Mouse (Mus musculus): ENCODE data around the gene Afdn.
"Not testable (repeated sequence)": the region's sequence is repeated elsewhere in the genome, so short reads cannot be mapped to it uniquely, and the experiment has no call there.

The Afdn gene

DNA sequence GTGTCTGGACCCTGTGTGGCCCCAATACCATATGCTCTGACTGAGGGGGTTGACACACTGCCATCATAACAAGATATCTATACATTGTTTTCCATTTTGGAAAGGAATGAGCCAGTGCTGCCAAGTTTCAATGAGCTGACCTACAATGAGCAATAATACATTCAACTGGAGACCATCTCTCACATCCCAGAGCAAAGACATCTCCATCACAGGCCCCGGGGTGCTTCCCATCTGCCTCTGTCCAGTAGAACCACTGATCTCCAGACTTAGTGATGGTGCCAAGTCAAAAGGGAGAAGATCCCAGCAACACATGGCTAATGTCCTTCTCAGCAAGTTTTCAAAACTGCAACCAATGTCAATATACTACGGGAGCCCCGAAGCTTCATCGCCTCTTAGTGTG lies 177.4 kb downstream of the Afdn start:
- in situ Hi-C loops (cut with MboI; ENCODE audit: unreplicated experiment in 2 of 2) = no loop called here

DNA sequence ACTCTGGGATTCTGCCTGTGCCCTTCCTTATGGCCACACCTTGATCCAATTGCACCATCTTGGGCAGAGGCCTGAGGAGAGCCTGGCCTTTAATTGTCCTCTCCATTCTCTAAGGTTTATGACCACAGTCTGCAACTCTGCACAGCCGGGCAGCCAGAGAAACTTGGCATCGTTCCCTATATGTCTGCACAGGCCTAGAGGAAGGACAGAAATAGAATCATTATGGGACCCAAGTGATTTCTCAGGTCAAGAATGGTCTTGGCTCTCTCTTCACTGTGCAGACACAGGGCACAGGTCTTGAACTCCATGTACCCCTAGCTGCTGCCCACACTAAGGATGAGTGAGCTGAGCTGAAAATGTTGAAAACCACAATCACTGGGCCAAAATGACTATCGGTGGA lies 178.3 kb downstream of the Afdn start:
- in situ Hi-C loops (cut with MboI; ENCODE audit: unreplicated experiment in 2 of 2) = no loop called here

DNA sequence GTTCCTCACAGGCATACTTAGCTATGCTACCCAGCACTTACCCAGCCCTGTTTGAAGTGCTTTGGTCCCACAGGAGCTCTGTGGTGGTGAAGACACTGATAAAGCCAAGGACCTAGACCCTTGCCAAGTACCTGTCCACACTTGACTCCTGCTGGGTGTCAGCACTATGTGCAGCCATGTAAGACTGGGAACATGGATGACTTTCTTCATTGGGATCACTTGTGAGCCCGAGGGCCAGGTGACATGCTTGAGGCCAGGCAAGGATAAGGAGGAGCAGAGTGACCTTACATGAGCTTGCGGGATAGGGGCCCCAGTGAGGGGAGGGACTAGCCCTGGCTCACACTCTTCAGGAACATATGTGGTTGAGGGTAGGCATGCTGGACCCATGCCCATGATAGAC lies 178.9 kb downstream of the Afdn start:
- in situ Hi-C loops (cut with MboI; ENCODE audit: unreplicated experiment in 2 of 2) = not testable (repeated sequence)

DNA sequence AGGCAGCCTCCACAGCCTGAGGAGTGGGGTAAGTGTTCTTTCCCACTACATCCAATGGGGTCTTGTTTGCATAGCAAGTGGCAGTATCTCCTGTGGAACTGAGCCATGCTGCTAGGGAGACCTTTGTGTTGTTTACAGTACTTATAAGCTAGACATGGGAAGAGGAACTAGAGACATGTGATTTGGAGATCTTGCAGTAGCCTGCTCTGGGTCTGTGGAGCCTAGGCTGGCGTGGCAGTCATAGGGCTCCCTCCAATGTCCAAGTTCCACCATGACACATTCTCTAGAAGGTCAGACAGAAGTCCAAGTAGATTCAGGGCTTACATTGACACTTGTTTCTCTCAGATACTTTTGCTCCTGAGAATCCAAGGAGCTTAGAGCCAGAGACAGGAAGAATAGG lies 180.1 kb downstream of the Afdn start:
- in situ Hi-C loops (cut with MboI; ENCODE audit: unreplicated experiment in 2 of 2) = no loop called here

DNA sequence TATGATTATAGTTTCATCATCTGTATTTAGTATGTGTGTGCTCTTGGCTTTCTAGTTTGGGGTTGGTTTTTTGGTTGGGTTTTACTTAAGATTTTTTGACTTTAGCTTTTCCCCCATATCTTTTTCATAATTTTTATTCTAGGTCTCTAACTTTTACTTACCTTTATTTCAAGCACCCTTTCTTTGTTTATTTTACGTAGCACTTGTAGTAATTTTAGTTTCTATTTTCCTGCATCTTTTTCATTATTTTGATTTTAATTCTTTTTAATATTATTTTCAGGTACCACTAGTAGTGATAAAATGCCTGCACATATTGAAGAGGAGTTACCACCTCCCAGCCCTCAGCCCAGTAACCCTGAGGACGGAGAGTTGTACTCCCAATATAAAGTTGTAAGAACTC lies 187.7 kb downstream of the Afdn start, which contains the start of gene Gm7168:
Gene Gm7168, plus strand, starts transcription at position 301 of the 400 bp plus-strand sequence.
- in situ Hi-C loops (cut with MboI; ENCODE audit: unreplicated experiment in 2 of 2) = not testable (repeated sequence)

DNA sequence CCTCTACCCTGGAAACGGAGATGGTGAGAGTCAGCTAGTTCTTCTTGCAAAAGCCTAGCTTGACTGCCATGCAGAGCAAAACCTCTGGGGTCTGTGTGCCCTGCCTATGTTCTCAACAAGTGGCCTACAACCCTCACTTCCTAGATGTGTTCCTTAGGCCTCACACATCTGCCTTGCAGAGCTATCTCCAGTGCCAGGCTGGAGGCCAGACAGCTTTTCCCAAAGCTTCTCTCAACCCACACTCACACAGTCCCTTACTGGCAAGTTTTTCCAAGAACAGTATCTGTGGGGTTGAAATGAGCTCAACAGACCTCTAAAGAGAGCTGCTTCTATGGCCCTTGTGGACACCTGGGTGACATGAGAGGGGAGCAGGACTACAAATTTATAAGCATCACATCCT lies 191.2 kb downstream of the Afdn start:
- in situ Hi-C loops (cut with MboI; ENCODE audit: unreplicated experiment in 2 of 2) = not testable (repeated sequence)

Data from v-Abl transformed pro-B cells (cell line).